Mouse (Mus musculus) adrenal gland, postnatal 25 days (tissue): ENCODE results near the gene Nrtn. TPM values are rescaled to one million over a fixed set of nuclear protein-coding genes. Genes with fewer than 3 reads are reported as not detected.

Source experiments
- DNase-seq: peaks from one replicate; pipeline ENCODE4 v3.0.0; 2021; ENCODE audit warnings: mixed read lengths
- long read RNA-seq: library from polyadenylated mRNA; stranded (forward); transcript quantifications from one replicate; pipeline ENCODE4 v2.0.0, GENCODE M21; 2021
- total RNA-seq: library from RNA; stranded (reverse); gene quantifications from 2 replicates; pipeline ENCODE4 v1.2.3, GENCODE M21; 2021

The Nrtn gene
- total RNA-seq, result 3.8 and 5.3 TPM in 2 replicates
- long read RNA-seq, transcript Nrtn-201 (3 exons, 1,023 nt), result major isoform, 6 of 6 reads
- long read RNA-seq, partial matches to known transcripts, result 0 of 6 reads
- long read RNA-seq, other reads (novel, unspliced or antisense), result 0 of 6 reads

- peak; percentile 94 for DNase-seq
Measured at GRCm38 (mm10) chr17:56757416-56758123, at the start of gene Nrtn. Nrtn (minus strand) TSS chr17:56757530.

- DNase-seq, result no peak
Measured at GRCm38 (mm10) chr17:56805784-56806183, 48.5 kb upstream of the Nrtn start.

GRCm38 (mm10) chr17:56804952-56805351, 47.6 kb upstream of the Nrtn start:
- peak; percentile 68 for DNase-seq

- no peak for DNase-seq
Measured at GRCm38 (mm10) chr17:56802065-56802464, 44.7 kb upstream of the Nrtn start.

- no peak for DNase-seq
Measured at GRCm38 (mm10) chr17:56799276-56799675, 41.9 kb upstream of the Nrtn start.

GRCm38 (mm10) chr17:56793614-56794319, 36.4 kb upstream of the Nrtn start:
- no peak for DNase-seq

- DNase-seq, result no peak
Measured at GRCm38 (mm10) chr17:56792588-56792987, 35.3 kb upstream of the Nrtn start.

GRCm38 (mm10) chr17:56789286-56789685, 32.0 kb upstream of the Nrtn start:
- no peak for DNase-seq

GRCm38 (mm10) chr17:56788886-56789285, 31.6 kb upstream of the Nrtn start:
- peak; percentile 61 for DNase-seq

- DNase-seq, result no peak
Measured at GRCm38 (mm10) chr17:56780291-56780978, 23.1 kb upstream of the Nrtn start.

- DNase-seq, result no peak
Measured at GRCm38 (mm10) chr17:56778779-56779362, 21.5 kb upstream of the Nrtn start.

- no peak for DNase-seq
Measured at GRCm38 (mm10) chr17:56777568-56777967, 20.2 kb upstream of the Nrtn start.

GRCm38 (mm10) chr17:56769950-56770349, 12.6 kb upstream of the Nrtn start, which contains the start of gene Prr22:
Prr22 (plus strand) TSS chr17:56770250.
- no peak for DNase-seq

- DNase-seq, result no peak
Measured at GRCm38 (mm10) chr17:56768941-56769340, 11.6 kb upstream of the Nrtn start.

GRCm38 (mm10) chr17:56767531-56768135, 10.3 kb upstream of the Nrtn start:
- DNase-seq, result no peak

- DNase-seq, result no peak
Measured at GRCm38 (mm10) chr17:56766631-56767405, 9.5 kb upstream of the Nrtn start.

- no peak for DNase-seq
Measured at GRCm38 (mm10) chr17:56765431-56765830, 8.1 kb upstream of the Nrtn start.

- peak; percentile 72 for DNase-seq
Measured at GRCm38 (mm10) chr17:56764474-56765354, 7.4 kb upstream of the Nrtn start, which contains the start of gene Dus3l. Dus3l (plus strand) TSS chr17:56764757.

GRCm38 (mm10) chr17:56763741-56764250, 6.5 kb upstream of the Nrtn start:
- DNase-seq, result no peak
